Mouse (Mus musculus): ENCODE results near the gene Ntrk2.

Gene Ntrk2

DNA sequence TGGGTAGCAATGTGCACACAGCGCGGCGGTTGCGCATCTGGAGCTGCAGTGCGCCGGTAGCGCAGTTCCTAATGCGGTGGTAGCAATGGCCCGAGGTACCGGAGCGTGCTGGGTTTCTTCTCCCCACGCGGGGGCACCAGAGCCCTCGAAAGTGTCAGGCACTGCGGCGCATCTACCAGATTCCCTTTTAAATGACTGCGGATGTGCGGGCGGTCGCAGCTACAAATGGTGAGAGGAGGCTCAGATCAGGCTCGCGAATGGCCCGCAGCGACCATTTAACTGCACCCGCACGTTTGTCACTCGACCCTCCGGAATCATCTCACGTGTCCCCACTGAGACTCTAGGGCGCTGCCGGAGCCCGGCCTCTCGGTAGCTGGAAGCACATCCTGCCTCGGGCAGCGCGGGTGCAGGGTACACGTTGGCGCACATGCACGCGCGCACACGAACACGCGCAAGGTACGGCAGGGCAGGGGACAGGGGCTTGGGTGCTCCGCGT, at the start of gene Ntrk2:
Ntrk2 (plus strand) TSS at position 173 of the 496 bp plus-strand sequence.
- in situ Hi-C loops (cut with MboI, MseI): no loop called here

DNA sequence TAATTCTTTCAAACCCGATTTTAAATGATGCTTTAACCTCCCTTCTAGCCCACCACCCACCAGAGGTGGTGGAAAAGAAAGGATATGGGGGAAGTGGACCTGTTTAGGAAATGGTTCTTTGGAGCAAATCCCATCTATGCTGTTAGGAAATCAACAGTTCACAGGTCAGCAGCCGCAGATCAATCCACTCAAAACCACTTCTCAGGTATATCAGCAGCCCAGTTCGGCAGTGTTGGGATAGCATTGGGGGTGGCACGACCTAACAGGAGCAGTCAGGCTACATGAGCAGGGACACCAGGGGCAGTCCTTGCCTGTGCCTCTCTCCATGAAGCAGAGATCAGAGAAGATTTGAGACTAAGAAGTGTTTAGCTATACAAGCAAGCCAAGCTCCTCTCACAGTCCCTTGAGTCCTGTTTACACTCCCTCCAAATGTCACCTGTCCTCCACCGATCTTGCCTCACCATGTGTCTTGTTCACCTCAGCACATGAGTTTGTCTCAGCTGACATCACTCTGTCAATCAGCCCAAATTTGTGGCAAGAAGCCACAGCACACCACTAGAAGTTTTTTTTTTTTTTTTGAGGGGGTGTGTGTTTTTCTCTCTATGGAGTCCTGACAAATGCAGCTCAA, 45.3 kb upstream of the Ntrk2 start:
- in situ Hi-C loops (cut with MboI, MseI): no loop called here

DNA sequence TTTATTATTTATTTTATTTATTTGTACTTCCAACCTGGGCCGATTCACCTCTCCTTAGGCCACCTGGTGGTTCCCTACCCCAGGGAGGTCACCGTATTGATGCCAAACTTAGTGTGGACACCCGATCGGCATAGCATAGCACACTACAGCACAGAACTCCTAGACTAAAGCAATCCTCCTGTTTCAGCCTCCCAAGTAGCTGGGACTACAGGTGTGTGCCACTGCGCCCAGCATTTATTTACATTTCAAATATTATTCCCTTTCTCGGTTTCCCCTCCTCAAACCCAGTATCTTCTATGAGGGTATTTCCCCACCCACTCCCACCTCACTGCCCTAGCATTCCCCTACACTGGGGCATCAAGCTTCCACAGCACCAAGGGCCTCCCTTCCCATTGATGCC, 38.1 kb upstream of the Ntrk2 start:
- in situ Hi-C loops (cut with MboI, MseI): no loop called here

DNA sequence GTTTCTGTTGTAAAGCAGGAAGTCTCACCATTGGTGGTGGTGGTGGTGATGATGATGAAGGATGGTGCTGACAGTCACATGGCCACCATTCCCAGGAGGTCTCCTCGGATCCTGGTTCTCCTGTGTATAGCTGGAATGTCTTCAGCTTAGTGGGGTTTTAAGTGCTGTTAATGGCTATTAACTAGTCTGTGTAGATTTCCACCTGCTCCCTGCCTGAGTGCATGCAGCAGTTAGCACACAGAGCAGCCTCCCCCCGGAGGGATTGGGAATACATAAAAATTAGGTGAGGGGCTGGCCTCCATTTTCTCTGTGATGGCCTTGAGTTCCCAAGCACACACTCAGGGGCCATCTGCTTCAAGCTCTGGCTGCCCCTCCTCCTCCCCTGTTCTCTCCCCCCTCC, 36.9 kb upstream of the Ntrk2 start:
- in situ Hi-C loops (cut with MboI, MseI): no loop called here

DNA sequence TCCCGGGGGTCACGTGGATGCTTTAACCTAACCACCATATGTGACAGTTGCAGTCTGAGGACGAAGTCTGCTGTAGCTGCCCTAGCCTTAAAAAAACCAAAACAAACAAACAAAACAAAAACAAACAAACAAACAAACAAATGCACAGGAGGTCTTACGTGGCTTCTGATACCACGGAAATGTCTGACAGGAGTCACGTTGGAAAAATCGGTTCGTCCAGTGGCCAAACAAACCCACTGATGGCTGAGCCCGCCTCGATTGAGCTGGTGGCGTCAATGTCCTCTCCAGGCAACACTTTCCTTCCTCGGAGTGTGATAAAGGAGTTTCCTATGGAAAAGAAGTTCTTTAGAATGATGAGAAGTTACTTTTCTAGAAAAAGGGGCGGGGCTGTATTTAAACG, 27.1 kb upstream of the Ntrk2 start:
- in situ Hi-C loops (cut with MboI, MseI): no loop called here

DNA sequence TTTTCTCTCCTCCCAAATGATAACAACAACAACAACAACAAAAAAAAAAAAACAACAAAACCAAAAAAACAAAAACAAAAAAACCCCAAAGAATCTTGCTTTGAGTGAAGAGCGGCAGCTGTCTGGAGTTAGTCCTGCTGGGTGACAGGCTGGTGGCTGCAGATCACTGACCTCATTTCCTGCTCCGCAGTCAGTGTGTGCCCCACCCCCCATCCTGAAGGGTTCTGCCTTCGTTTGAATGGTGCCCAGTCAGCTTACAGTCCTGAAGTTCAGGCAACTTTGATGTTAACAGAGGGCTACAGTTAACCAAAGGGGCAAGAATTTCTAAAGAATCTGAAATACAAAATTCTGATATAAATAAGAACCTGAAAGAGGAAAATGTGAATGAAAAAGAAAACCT, 19.9 kb upstream of the Ntrk2 start:
- in situ Hi-C loops (cut with MboI, MseI): no loop called here

DNA sequence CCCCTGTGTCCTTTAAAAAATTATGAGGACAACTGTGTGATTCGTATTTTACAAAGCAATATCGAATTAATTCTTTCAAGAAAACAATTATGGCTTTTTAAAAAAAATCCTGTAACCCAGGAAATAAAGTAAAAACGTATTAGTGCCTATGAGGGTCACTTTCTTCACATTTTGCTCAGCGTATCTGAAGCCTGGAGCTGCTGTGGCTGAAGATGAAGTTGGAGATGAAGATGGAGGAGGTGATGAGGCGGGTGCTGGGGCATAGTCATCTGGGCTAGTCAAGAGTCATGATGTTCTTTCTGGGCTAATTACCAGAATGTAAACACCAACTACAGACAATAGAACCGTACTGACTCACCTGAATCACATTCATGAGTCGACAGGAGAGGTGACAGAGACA, 15.6 kb upstream of the Ntrk2 start:
- in situ Hi-C loops (cut with MboI, MseI): no loop called here

DNA sequence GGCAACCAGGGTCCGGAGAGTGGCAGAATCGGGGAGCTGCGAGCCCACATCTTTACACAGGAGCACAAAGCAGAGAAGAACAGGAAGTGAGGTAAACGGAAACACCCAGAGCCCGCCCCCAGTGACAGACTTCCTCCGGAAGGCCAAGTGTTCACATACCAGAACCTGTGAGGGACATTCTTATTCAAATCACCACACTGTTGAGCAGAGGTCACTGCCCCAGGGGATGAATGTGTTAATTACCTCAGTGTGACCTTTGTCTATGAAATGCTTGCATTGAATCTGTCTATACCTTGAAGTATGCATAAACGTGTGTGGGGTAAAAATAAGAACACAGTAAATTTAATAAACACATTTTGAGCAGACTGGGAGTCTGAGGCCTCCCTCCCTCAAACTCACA, 9.0 kb upstream of the Ntrk2 start:
- in situ Hi-C loops (cut with MboI, MseI): no loop called here

DNA sequence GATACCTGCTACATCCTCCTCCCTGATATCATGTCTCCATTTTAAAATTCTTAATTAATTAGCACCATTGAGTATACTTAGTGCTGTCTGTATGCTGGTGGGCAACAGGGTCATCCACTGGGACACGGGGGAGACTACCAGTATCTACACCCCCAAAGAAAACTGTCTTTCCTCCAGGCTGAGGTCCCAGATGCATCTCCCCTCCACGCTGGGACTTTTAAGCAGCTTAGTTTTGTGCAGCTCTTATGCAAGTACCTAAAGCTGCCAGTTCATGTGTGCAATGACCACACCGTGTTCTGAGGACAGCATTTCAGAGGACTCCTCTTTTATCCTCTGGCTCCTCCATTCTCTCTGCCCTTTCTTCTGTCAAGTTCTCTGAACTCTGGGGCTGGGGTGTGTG, 5.1 kb upstream of the Ntrk2 start:
- in situ Hi-C loops (cut with MboI, MseI): no loop called here

DNA sequence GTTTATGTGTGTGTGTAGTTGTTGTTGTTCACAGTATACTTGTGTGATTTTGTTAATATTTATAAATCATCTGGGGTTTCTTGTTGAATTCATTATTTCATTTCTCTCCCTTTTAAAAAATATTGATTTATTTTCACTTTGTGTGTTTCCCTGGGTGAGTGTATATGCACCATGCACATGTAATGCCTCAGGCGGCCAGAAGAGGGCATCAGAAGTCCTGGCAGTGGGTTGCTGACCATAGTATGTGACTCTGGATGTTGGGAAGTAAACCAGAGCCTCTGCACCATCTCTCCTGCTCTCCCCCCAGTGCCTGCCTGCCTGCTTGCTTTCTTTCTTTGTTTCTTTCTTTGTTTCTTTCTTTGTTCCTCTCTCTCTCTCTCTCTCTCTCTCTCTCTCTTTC, 2.5 kb upstream of the Ntrk2 start:
- in situ Hi-C loops (cut with MboI, MseI): no loop called here

DNA sequence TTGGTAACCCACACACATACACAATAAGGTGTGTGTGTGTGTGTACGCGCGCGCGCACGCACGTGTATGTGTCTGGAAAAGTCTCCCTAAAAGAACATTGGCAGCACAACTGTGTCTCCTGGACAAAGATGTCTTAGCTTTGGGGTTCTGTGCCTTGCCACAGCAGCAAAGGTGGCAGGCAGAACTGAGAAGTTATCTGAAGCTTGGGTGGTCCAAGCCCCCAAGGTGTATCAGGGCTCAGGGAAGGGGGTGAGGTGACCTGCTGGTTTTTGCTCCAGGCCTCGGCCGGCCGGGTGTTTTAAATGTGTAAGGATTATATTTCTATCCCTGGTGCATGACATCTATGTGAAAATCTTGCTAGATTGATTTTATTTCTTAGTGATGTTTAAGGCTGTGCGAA, 536 bp upstream of the Ntrk2 start:
- in situ Hi-C loops (cut with MboI, MseI): no loop called here

DNA sequence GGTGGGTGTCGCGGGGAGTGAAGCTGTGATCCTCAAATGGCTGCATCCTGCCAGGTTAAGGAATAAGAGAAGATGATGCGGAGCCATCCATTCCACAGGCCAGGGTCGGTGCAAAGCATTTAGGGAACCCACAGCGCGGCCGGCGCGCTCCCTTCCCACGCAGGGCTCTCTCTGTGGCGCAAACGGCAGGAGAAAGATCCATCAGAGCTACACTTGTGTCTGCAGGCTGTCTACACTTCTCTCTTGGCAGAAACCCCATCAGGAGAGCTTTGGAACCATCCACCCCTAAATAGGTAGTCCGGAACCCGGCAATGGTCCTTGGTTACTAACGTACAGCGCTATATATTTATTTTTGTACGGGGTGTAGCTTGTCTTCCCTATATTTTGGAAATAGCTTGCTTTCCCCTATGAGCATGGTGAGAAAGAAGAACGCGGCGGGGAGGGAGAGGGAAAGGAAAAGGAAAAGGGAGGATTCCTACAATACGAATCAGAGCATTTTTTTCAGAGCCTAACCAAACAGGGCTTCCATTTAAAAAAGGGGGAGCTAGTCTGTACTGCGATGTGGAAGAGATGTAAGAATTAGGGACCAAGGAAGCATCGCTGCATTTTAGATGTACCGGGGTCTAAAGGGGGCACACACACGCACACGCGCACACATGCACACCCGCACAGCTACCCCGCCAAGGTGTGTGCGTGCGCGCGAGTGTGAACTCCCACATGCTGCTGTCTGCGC, 693 bp downstream of the Ntrk2 start:
- in situ Hi-C loops (cut with MboI, MseI): no loop called here

DNA sequence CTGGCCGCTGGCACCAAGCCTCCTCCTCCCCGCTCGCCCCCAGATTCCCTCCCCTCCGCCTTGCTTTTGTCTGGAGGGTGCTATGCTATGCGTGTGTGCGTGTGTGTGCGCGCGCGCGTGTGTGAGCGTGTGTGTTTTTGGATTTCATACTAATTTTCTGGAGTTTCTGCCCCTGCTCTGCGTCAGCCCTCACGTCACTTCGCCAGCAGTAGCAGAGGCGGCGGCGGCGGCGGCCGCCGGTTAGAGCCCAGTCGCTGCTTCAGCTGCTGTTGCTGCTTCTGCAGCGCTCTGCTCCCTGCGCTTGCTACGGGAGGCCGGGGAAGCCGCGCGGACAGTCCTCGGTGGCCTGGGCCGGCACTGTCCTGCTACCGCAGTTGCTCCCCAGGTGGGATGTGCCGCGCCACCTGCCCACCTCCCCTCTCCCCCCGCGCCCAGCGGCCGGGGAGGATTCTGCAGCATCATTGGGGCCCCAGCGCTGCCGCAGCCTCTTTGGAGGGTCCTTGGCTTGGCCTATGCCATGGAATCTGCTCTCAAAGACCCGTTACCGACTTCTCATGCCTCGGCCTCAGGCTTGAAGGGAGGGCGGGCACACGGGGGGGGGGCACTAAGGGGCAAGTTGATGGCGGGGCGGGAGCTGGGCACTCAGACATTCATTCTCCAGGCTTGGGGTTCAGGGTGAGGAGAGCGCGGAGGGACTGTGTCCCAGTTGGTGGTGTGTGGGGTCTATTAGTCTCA, 1.4 kb downstream of the Ntrk2 start:
- in situ Hi-C loops (cut with MboI, MseI): no loop called here

DNA sequence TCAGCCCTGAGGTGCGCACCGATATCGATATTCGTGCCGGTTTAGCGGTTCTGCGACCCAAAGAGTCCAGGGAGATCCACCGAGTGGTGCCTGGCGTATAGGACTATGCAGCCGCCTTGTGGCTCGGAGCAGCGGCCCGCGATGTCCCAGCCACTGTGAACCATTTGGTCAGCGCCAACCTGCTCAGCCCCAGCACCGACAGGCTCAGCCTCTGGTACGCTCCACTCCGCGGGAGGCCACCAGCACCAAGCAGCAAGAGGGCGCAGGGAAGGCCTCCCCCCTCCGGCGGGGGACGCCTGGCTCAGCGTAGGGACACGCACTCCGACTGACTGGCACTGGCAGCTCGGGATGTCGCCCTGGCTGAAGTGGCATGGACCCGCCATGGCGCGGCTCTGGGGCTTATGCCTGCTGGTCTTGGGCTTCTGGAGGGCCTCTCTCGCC, 2.0 kb downstream of the Ntrk2 start:
- in situ Hi-C loops (cut with MboI, MseI): no loop called here

DNA sequence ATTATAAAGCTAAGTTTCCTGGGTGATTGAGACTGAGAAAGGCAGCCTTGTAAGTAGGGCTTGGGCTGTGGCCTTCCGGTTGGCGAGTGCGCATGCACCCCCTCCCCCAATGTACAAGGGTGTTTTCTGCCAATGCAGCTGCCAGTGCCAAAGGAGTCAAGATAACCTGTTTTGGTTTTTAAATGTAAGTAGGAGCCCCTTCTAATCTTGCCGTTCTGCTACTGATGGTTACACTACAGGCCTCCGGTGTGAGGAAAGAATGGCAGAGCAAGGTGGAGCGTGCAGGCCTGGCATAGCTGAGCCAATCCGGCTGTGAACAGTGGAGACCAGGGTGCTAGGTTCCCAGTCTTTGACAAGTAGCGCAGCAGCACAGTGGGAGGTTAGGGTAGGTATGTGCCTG, 3.6 kb downstream of the Ntrk2 start:
- in situ Hi-C loops (cut with MboI, MseI): no loop called here

DNA sequence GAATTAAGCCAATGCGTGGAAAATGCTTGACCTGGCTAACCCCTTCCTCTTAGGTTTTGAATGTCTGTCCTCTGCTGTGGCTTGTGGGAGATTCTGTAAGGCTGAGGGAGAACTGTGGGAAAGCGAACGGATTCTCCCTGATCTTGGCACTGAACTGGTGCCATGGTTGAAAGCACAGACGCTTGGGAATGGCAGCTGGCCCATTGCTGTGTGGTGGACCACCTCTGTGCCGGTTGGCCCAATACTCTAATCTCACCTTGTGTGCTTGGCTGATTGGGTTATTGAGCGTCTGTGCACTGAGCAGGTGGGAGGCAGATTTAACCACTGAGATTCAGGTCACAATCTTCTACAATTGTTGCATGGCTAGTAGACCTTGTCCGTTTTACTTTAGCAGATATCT, 18.4 kb downstream of the Ntrk2 start:
- in situ Hi-C loops (cut with MboI, MseI): no loop called here

DNA sequence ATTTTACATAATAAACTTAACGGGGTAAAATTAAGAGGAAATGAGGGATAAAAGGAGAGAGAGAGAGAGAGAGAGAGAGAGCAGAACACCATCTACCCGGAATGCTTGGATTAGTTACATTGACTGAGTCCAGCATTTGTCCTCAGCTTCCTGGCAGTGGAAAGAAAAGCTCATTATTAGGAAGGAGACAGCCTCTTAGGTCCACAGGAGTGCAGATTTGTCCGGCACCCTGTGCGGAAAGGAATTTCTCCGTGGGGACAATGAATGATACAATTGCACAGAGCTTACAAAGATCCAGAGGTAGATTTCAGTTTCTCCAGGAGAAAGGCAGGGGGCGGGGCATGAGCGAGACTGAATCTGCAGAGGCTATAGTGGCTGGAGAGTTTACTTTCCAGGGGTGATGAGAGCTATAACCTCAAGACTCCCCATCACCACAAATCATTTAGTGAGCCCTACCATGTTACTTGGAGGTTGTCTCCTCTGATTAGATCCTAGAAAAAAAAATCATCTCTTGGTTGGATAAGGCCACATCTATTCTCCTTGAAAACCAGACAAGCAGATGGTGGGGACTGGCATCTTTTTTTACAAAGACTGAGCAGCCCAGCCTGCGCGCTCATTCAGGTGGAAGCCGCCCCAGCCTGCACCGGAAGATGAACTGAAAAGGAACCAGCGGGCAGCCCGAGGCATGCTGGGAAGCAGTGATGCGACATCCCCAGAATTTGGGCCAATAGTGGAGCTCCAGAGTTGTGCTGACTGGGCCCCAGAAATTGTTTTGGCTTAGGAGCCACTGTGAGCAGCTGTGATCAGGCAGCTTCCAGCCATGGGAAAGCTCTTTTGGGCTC, 20.2 kb downstream of the Ntrk2 start:
- in situ Hi-C loops (cut with MboI, MseI): no loop called here

DNA sequence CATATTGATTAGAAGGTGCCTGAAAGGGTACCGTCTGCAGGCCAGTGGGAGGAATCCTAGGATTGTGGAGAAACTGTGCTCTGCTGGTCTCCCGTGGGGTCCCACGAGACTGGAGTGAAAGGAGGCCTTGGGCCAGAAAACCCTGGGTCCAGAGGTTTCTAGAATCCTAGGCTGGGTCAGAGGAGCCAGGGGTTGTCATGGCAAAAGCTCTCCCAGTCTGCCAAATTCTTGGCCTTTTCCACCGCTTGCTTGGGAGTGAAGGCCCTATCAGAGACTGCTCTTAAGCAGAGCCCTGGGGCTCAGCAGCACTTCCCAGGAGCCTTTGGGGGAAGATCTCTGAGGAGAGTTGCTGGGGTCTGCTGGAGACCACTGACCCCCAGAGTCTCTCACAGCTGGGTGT, 25.6 kb downstream of the Ntrk2 start:
- in situ Hi-C loops (cut with MboI, MseI): no loop called here

DNA sequence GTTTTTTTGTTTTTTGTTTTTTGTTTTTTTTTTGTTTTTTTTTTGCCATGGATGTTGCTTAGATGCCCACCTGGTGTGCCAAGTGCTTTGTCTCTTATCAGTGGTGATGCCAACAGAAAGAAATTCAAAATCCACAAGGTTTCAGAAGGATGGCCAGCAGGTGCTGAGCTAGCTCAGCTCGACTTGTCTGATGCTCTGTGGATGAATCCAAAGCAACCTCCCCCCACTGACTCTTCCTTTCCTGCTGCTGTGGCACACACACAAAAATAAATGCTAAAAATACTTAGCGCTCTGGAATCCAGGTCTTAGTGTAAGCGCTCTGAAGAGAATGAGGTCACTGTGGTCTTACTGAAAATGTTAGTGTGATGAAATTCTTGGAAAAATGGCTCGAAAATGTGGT, 28.4 kb downstream of the Ntrk2 start:
- in situ Hi-C loops (cut with MboI, MseI): no loop called here

DNA sequence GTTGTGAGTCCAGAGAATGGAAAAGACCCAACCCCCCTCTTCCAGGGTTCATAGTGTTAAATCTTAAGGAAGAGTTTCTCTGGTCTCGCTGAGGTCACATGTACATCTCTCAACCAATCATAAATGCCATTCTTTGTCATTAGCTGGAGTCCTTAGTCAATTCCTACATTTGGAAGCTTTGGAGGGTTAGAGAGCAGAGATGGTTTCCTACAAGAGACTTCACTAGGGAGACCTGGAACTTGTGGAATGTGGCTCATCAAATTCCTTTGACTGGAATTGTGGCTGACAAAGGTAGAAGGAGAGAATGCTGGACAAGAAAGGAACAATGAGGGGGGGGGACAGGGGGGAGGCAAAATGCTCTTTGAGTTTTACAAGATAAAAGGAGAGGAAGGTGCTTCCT, 30.5 kb downstream of the Ntrk2 start:
- in situ Hi-C loops (cut with MboI, MseI): no loop called here

DNA sequence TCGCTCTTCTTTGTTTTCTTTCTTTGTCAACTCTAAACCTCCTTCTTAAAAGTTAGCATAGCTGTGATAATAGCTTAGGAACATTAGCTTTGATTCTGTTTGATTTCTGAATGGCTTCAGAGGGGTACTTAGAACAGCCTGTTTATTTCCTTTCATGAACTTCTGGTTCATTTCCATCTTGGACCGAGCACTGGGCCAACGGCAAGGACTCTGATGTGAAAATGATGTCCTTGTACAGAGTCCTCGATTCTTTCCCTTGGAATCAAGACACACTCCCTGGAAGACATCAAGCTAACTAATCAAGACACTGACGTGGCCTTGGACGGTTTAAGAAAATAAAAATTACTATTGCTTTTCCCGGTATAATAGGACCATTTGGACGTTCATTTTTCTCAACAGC, 31.7 kb downstream of the Ntrk2 start:
- in situ Hi-C loops (cut with MboI, MseI): no loop called here

Data from regulatory T cell (primary cell).